Mouse (Mus musculus) midbrain, embryonic 14.5 days (tissue): ENCODE measurements at regions not wholly inside any gene's neighbourhood (a gene's known extent, or its start where the extent isn't known, plus 50 kb on each side); places are given as distances from the start of the nearest gene placed in this dataset.
"Not testable (repeated sequence)": the region's sequence is repeated elsewhere in the genome, so short reads cannot be mapped to it uniquely, and the experiment has no call there.

Experiments used
- ATAC-seq: fragments of 200-750 bp; cut with Nextera tagmentation; 2 replicates; pipeline ENCODE4 v1.8.0; 2017; ENCODE audit warnings: moderate number of reproducible peaks, moderate library complexity; ENCODE audit not compliant: low FRiP score, low TSS enrichment
- DNase-seq: peaks from one replicate; pipeline ENCODE4 v3.0.0-alpha.2; 2015
- H3K27ac ChIP-seq: fragments of 300-500 bp; sonication (generic); replicated peaks from 2 replicates; pipeline ENCODE4 v1.5.1; 2014; ENCODE audit warnings: mild to moderate bottlenecking, low read depth, low read length, moderate library complexity
- H3K27me3 ChIP-seq: fragments of 300-500 bp; sonication (generic); 2 replicates; pipeline ENCODE4 v1.6.1; 2014; ENCODE audit warnings: low read length, control low read depth, mixed read lengths; ENCODE audit not compliant: control insufficient read depth, insufficient read depth
- H3K36me3 ChIP-seq: fragments of 300-500 bp; sonication (generic); 2 replicates; pipeline ENCODE4 v1.6.1; 2014; ENCODE audit warnings: low read length, control low read depth; ENCODE audit not compliant: control insufficient read depth, insufficient read depth
- H3K4me1 ChIP-seq: fragments of 300-500 bp; sonication (generic); 2 replicates; pipeline ENCODE4 v1.6.1; 2014; ENCODE audit warnings: mild to moderate bottlenecking, antibody characterized with exemption, low read length, control low read depth; ENCODE audit not compliant: control insufficient read depth, insufficient read depth
- H3K4me2 ChIP-seq: fragments of 300-500 bp; sonication (generic); 2 replicates; pipeline ENCODE4 v1.6.1; 2014; ENCODE audit warnings: mild to moderate bottlenecking, low read length, moderate library complexity
- H3K4me3 ChIP-seq: fragments of 300-500 bp; sonication (generic); replicated peaks from 2 replicates; pipeline ENCODE4 v1.5.1; 2014; ENCODE audit warnings: low read depth, low read length
- H3K9ac ChIP-seq: fragments of 300-500 bp; sonication (generic); replicated peaks from 2 replicates; pipeline ENCODE4 v1.6.1; 2014; ENCODE audit warnings: mild to moderate bottlenecking, low read length, moderate library complexity
- H3K9me3 ChIP-seq: fragments of 300-500 bp; sonication (generic); 2 replicates; pipeline ENCODE4 v1.6.1; 2016; ENCODE audit warnings: low read length, control low read depth, mixed read lengths; ENCODE audit not compliant: control insufficient read depth
- WGBS: fragments of 180-500 bp; shearing (Covaris S2); extraction: QIAGEN DNeasy Blood & Tissue Kit; methylation state at CpG from one replicate; pipeline ENCODE4 v1.1.7; 2014; 5-methylcytosine and 5-hydroxymethylcytosine counted together

DNA sequence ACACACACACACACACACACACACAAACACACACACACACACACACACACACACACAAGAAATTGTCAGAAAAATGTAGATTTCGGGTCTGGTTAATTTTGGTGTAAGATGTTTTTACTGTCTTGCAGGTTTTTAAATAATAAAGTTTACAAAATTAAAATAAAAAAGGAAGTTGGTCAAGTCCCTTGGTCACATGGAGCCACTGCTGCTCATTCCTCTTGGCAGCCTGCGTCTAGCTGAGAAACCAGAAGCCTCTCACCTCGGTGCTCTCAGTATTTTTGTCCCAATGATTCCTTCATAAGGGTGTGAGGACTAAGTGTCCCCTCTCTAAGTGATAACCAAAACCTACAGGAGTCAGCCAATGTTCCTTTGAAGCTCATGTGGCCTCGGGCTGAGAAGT lies 76.8 kb upstream of the Smg1 start:
- Histone ChIP-seq H3K9me3 (no peaks in the 10 kb centered on the region), H3K36me3 (no peaks in the 10 kb centered on the region), H3K4me2 (no peak overlapping the region), H3K4me1 (no peaks in the 10 kb centered on the region), H3K4me3 (no peak overlapping the region), H3K9ac (no peak overlapping the region), H3K27me3 (no peaks in the 10 kb centered on the region), H3K27ac (no peak overlapping the region)
- DNase-seq: no peak
- WGBS: 91% methylated on average over 4 of the region's 4 CpGs
- ATAC-seq: no peak

DNA sequence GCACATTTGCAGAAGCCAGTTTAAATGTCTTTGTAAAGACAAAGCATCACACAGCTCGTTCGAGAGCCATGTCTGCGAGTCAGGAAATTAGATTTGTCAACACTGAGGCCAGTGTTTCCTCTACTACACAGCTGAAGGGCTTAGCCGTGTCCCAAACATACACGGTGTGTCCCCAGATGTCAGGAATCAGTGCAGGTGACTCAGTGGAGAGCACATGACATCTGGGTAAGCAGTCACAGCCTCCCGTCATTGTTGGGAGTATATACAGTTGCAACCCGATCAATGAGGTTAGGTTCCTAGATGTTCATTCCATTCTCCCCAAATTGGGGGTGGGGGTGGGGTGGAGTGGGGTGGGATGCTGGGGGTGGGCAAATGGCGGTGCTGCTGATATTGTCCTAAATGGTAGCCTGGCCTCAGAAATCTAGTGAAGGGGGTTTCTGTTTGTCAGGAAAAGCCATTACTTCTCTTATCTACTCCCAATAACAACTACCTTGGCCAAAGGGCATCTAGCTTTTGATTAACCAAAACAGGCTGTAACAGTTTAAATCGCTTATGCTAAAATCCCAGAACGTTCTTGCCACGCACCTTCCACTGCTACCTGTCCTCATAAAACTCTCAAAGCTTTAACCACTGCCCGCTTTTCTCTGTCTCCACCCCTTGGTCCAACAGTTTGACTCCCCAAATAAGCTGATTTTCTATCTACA lies 75.1 kb upstream of the Smg1 start:
- Histone ChIP-seq H3K9me3 (no peaks in the 10 kb centered on the region), H3K4me1 (no peaks in the 10 kb centered on the region), H3K27ac (no peak overlapping the region), H3K9ac (no peak overlapping the region), H3K4me2 (no peak overlapping the region), H3K36me3 (no peaks in the 10 kb centered on the region), H3K4me3 (no peak overlapping the region), H3K27me3 (no peaks in the 10 kb centered on the region)
- DNase-seq: no peak
- 64% methylated on average over 12 of the region's 12 CpGs for WGBS
- ATAC-seq: no peak

DNA sequence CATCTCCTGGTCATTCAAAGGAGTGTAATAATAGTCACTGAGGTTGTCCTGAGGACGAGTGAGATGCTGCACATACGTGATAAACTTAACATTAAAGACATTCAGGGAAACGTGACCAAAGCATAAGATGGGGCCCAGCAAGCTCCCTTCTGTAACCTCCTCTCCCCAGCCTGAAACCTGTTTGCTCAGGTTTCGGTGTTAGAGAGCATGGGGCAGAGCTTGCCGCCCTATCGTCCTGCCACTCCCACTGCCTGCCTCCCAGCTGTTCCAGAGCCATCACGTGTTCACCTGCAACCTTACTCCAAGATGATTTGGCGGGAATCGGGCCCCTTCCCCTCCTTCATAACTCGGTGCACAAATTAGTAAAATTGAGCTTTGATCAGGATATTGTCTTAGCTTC lies 71.4 kb upstream of the Smg1 start:
- H3K27me3 ChIP-seq, H3K36me3 ChIP-seq, H3K9ac ChIP-seq, H3K4me1 ChIP-seq, H3K27ac ChIP-seq, DNase-seq, H3K9me3 ChIP-seq, H3K4me2 ChIP-seq, H3K4me3 ChIP-seq, ATAC-seq: not testable (repeated sequence)
- 75% methylated on average over 10 of the region's 10 CpGs for WGBS

DNA sequence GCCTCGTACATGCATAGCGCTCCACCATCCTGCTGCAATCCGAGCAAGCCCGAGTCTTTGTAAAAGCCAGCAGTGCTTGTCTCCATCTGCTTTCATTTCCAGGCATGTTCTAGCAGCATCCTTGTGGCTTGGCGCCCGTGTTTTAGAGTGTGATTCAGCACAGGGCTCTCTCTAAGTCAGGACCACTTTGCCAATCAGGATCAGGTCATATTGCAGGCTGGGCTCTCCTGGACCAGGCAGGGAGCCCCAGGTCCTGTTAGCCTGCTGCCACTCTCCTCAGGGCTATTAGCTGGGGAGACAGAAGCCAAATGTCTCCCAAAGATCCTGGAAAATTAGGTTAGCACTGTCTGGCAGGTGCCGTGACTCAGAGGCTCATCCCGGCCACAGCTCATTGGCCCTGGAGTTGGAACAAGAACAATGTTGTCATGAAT lies 70.8 kb upstream of the Smg1 start:
- Histone ChIP-seq H3K4me3 (no peak overlapping the region), H3K4me1 (no peaks in the 10 kb centered on the region), H3K27ac (no peak overlapping the region), H3K9ac (no peak overlapping the region), H3K4me2 (no peak overlapping the region), H3K27me3 (no peaks in the 10 kb centered on the region), H3K9me3 (no peaks in the 10 kb centered on the region), H3K36me3 (no peaks in the 10 kb centered on the region)
- DNase-seq (no peak), ATAC-seq (no peak)
- 87% methylated on average over 8 of the region's 8 CpGs for WGBS

DNA sequence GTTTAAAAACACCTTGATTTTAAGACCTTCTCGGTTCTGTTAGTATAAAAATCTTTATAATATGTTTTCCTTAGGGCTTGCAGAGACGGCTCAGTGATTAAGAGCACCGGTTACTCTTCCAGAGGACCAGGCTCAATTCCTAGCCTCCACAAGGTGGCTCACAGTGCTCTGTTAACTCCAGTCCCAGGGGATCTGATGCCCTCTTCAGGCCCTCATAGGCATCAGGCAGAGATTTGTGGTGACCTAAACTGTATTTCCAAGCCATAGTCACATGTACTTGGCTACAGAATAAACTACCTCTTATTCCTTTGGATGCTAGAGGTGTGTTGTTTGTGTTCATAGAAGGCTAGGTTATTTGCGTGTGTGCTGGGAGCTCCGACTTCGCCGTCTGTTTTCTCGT lies 70.3 kb upstream of the Smg1 start:
- H3K36me3 ChIP-seq: no peaks in the 10 kb centered on the region
- no peaks in the 10 kb centered on the region for H3K4me1 ChIP-seq
- no peak for ATAC-seq
- WGBS: 74% methylated on average over 8 of the region's 8 CpGs
- H3K9me3 ChIP-seq: no peaks in the 10 kb centered on the region
- DNase-seq: peak; percentile 61
- no peak overlapping the region for H3K4me3 ChIP-seq
- H3K27ac ChIP-seq: no peak overlapping the region
- no peaks in the 10 kb centered on the region for H3K27me3 ChIP-seq
- H3K9ac ChIP-seq: no peak overlapping the region
- H3K4me2 ChIP-seq: no peak overlapping the region

DNA sequence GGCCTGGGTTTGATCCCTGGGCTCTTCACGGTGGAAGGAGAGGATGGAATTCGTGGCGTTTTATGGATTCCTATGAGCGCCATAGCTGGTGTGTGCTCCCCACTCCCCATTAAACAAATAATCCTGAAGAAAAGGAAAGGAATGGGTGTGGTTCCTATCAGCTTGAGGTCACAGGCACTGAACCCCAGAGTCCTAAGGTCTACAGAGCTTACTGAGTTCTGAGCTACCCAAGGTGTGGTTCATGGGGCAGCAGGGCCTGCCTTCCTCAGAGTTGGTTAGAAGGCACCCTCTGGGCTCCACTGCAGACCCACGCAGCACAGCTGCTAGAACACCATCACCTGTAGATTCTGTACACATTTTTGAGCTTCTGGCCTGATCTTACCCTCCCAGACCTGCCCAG lies 66.3 kb upstream of the Smg1 start:
- no peaks in the 10 kb centered on the region for H3K4me1 ChIP-seq
- 85% methylated on average over 5 of the region's 5 CpGs for WGBS
- no peak overlapping the region for H3K4me2 ChIP-seq
- no peaks in the 10 kb centered on the region for H3K9me3 ChIP-seq
- H3K4me3 ChIP-seq: no peak overlapping the region
- H3K27ac ChIP-seq: no peak overlapping the region
- no peaks in the 10 kb centered on the region for H3K36me3 ChIP-seq
- ATAC-seq (no peak), DNase-seq (no peak)
- H3K9ac ChIP-seq: no peak overlapping the region
- no peaks in the 10 kb centered on the region for H3K27me3 ChIP-seq

DNA sequence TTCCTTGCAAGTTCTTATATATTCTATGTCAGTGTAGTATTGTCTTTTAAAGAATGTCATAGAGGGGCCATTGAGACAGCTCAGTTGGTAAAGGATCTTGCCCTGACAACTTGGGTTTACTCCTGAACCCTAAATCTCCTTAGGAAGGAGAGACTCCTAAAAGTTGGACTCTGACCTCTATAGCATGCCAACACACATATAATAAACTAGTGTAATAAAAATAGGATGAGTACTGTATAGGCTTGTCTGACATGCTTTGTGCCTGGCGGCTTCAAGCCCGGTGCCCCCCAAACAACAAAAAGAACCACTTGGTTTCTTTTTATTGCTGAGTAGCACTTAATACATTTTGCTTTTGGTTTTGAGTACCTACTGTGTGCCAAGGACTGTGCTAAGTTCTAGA lies 65.4 kb upstream of the Smg1 start:
- Histone ChIP-seq H3K27ac (no peak overlapping the region), H3K4me1 (no peaks in the 10 kb centered on the region), H3K4me3 (no peak overlapping the region), H3K9ac (no peak overlapping the region), H3K4me2 (no peak overlapping the region), H3K27me3 (no peaks in the 10 kb centered on the region), H3K36me3 (no peaks in the 10 kb centered on the region), H3K9me3 (no peaks in the 10 kb centered on the region)
- ATAC-seq (no peak), DNase-seq (no peak)
- 94% methylated on average over 2 of the region's 2 CpGs for WGBS

DNA sequence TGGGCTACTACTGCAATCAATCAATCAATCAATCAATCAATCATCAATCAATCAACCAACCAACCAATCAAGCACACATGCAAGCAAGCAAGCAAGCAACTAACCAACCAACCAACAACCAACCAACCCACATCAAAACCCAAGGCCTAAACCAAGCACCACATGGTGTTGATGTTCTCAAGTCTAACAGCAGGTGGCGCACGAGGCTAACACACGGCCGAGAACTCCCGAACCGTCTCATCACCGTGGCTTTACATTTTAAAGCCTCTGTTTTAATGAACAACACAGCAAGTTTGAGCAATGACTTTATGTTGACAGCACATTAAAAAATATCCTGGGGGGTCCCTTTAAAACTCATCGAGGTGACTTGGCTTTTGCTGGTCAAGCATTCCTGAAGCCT lies 61.3 kb upstream of the Smg1 start:
- no peak overlapping the region for H3K4me3 ChIP-seq
- ATAC-seq (no peak; the same call in 1 of the 2 replicates), DNase-seq (peak; percentile 93)
- H3K27me3 ChIP-seq: no peaks in the 10 kb centered on the region
- under 1% methylated on average over 8 of the region's 8 CpGs for WGBS
- H3K4me2 ChIP-seq: 0 out of 2 replicates have a peak overlapping the region, but pooled peaks have one; percentile 25
- H3K27ac ChIP-seq: no peak overlapping the region
- H3K9me3 ChIP-seq: no peaks in the 10 kb centered on the region
- H3K4me1 ChIP-seq: no peaks in the 10 kb centered on the region
- no peaks in the 10 kb centered on the region for H3K36me3 ChIP-seq
- no peak overlapping the region for H3K9ac ChIP-seq

DNA sequence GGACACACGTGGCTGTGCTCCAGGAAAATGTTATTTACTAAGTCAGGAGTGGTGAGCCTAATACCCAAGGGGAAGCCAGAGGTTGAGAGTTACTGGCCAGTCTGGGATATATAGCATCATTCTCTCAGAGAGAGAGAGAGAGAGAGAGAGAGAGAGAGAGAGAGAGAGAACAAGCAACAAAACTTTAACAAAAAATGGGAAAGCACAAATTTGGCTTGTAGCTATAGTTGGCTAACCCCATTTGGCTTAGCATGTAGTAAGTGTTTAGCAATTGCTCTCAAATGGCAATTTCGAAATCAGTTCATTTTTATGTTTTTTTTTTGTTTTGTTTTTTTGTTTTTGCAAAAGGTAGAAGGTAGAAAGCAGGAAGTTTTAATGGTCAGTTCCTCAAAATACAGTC lies 60.9 kb upstream of the Smg1 start:
- Histone ChIP-seq H3K4me2 (no peak overlapping the region), H3K27ac (no peak overlapping the region), H3K4me1 (no peaks in the 10 kb centered on the region), H3K36me3 (no peaks in the 10 kb centered on the region), H3K4me3 (no peak overlapping the region), H3K27me3 (no peaks in the 10 kb centered on the region), H3K9me3 (no peaks in the 10 kb centered on the region), H3K9ac (no peak overlapping the region)
- DNase-seq: no peak
- 64% methylated on average over 2 of the region's 2 CpGs for WGBS
- ATAC-seq: no peak
